Mouse (Mus musculus): Measurements from ENCODE around the gene E330021D16Rik. TPM values are rescaled to one million over a fixed set of nuclear protein-coding genes. Genes with fewer than 3 reads are reported as not detected.

E330021D16Rik gene
- polyA plus RNA-seq (2016; fragmentation: Nextera tagmentation; extraction: Ambion mirVana) = not detected in 2 replicates

GRCm38 (mm10) chr6:136415133-136415775 is at the start of gene E330021D16Rik:
TSS of gene E330021D16Rik (minus strand) at chr6:136415569.
- no peaks in the 10 kb centered on the region for H3K27me3 ChIP-seq (replicated peaks)
- H3K9ac ChIP-seq = no peak within 1 kb of the TSS
- peaks cover 6% of the 10 kb centered on the region; the same call in 1 of the 2 replicates for H3K9me3 ChIP-seq (replicated peaks)
- H3K4me2 ChIP-seq = no peak within 1 kb of the TSS
- no peak within 1 kb of the TSS for H3K27ac ChIP-seq (ENCODE audit: poor library complexity, severe bottlenecking)
- H3K4me3 ChIP-seq = no peak within 1 kb of the TSS
- H3K36me3 ChIP-seq = no peaks in the 10 kb centered on the region
- no peak for ATAC-seq (ENCODE audit: insufficient number of reproducible peaks, low FRiP score)
- WGBS = 83% methylated on average over 9 of the region's 9 CpGs
- peaks cover 20% of the 10 kb centered on the region for H3K4me1 ChIP-seq (replicated peaks)

GRCm38 (mm10) chr6:136465021-136465420 is 49.7 kb upstream of the E330021D16Rik start:
- no peak overlapping the region for H3K4me3 ChIP-seq
- no peaks in the 10 kb centered on the region for H3K36me3 ChIP-seq
- 84% methylated on average over 8 of the region's 8 CpGs for WGBS
- no peak overlapping the region for H3K27ac ChIP-seq (ENCODE audit: poor library complexity, severe bottlenecking)
- H3K9me3 ChIP-seq (replicated peaks) = no peaks in the 10 kb centered on the region
- peaks cover 23% of the 10 kb centered on the region for H3K4me1 ChIP-seq (replicated peaks)
- H3K27me3 ChIP-seq (replicated peaks) = no peaks in the 10 kb centered on the region
- ATAC-seq (ENCODE audit: insufficient number of reproducible peaks, low FRiP score) = no peak
- H3K9ac ChIP-seq = no peak overlapping the region
- H3K4me2 ChIP-seq = no peak overlapping the region

GRCm38 (mm10) chr6:136464121-136464621 is 48.8 kb upstream of the E330021D16Rik start:
- H3K4me1 ChIP-seq (replicated peaks) = peaks cover 21% of the 10 kb centered on the region
- WGBS = 57% methylated on average over 12 of the region's 12 CpGs
- no peak overlapping the region for H3K4me3 ChIP-seq
- H3K9ac ChIP-seq = no peak overlapping the region
- H3K27me3 ChIP-seq (replicated peaks) = no peaks in the 10 kb centered on the region
- no peaks in the 10 kb centered on the region for H3K36me3 ChIP-seq
- no peaks in the 10 kb centered on the region for H3K9me3 ChIP-seq (replicated peaks)
- H3K4me2 ChIP-seq = no peak overlapping the region
- ATAC-seq (ENCODE audit: insufficient number of reproducible peaks, low FRiP score) = no peak
- H3K27ac ChIP-seq (ENCODE audit: poor library complexity, severe bottlenecking) = no peak overlapping the region

- H3K27ac ChIP-seq (ENCODE audit: poor library complexity, severe bottlenecking) = no peak overlapping the region
- H3K27me3 ChIP-seq (replicated peaks) = no peaks in the 10 kb centered on the region
- H3K4me2 ChIP-seq = no peak overlapping the region
- H3K4me1 ChIP-seq (replicated peaks) = peaks cover 15% of the 10 kb centered on the region
- WGBS = 68% methylated on average over 9 of the region's 9 CpGs
- no peak overlapping the region for H3K9ac ChIP-seq
- H3K9me3 ChIP-seq (replicated peaks) = no peaks in the 10 kb centered on the region
- no peak overlapping the region for H3K4me3 ChIP-seq
- no peaks in the 10 kb centered on the region for H3K36me3 ChIP-seq
- ATAC-seq (ENCODE audit: insufficient number of reproducible peaks, low FRiP score) = no peak
Observed at GRCm38 (mm10) chr6:136463491-136463890, 48.1 kb upstream of the E330021D16Rik start.

- H3K4me1 ChIP-seq (replicated peaks) = peaks cover 2% of the 10 kb centered on the region; the same call in 1 of the 2 replicates
- H3K9ac ChIP-seq = no peak overlapping the region
- H3K27me3 ChIP-seq (replicated peaks) = no peaks in the 10 kb centered on the region
- H3K27ac ChIP-seq (ENCODE audit: poor library complexity, severe bottlenecking) = no peak overlapping the region
- H3K36me3 ChIP-seq = no peaks in the 10 kb centered on the region
- WGBS = 75% methylated on average over 7 of the region's 7 CpGs
- H3K4me2 ChIP-seq = no peak overlapping the region
- ATAC-seq (ENCODE audit: insufficient number of reproducible peaks, low FRiP score) = no peak
- H3K4me3 ChIP-seq = no peak overlapping the region
- no peaks in the 10 kb centered on the region for H3K9me3 ChIP-seq (replicated peaks)
Observed at GRCm38 (mm10) chr6:136459156-136459555, 43.8 kb upstream of the E330021D16Rik start.

- Histone ChIP-seq H3K9ac (no peak overlapping the region), H3K36me3 (no peaks in the 10 kb centered on the region), H3K27me3 (replicated peaks) (no peaks in the 10 kb centered on the region), H3K27ac (ENCODE audit: poor library complexity, severe bottlenecking) (no peak overlapping the region), H3K9me3 (replicated peaks) (no peaks in the 10 kb centered on the region), H3K4me1 (replicated peaks) (no peaks in the 10 kb centered on the region), H3K4me2 (no peak overlapping the region), H3K4me3 (no peak overlapping the region)
- ATAC-seq (ENCODE audit: insufficient number of reproducible peaks, low FRiP score) = no peak
- WGBS = 91% methylated on average over 1 of the region's 1 CpGs
Observed at GRCm38 (mm10) chr6:136456302-136456701, 40.9 kb upstream of the E330021D16Rik start.

- Histone ChIP-seq H3K4me2 (no peak overlapping the region), H3K27me3 (replicated peaks) (no peaks in the 10 kb centered on the region), H3K9me3 (replicated peaks) (no peaks in the 10 kb centered on the region; the same call in 1 of the 2 replicates), H3K4me1 (replicated peaks) (no peaks in the 10 kb centered on the region), H3K9ac (no peak overlapping the region), H3K36me3 (no peaks in the 10 kb centered on the region), H3K4me3 (no peak overlapping the region), H3K27ac (ENCODE audit: poor library complexity, severe bottlenecking) (no peak overlapping the region)
- 85% methylated on average over 3 of the region's 3 CpGs for WGBS
- ATAC-seq (ENCODE audit: insufficient number of reproducible peaks, low FRiP score) = no peak
Observed at GRCm38 (mm10) chr6:136455696-136456095, 40.3 kb upstream of the E330021D16Rik start.

GRCm38 (mm10) chr6:136452623-136453022 is 37.3 kb upstream of the E330021D16Rik start:
- no peak overlapping the region for H3K27ac ChIP-seq (ENCODE audit: poor library complexity, severe bottlenecking)
- H3K4me3 ChIP-seq = no peak overlapping the region
- 58% methylated on average over 3 of the region's 3 CpGs for WGBS
- no peaks in the 10 kb centered on the region for H3K36me3 ChIP-seq
- no peaks in the 10 kb centered on the region for H3K4me1 ChIP-seq (replicated peaks)
- ATAC-seq (ENCODE audit: insufficient number of reproducible peaks, low FRiP score) = no peak
- no peak overlapping the region for H3K4me2 ChIP-seq
- no peak overlapping the region for H3K9ac ChIP-seq
- H3K9me3 ChIP-seq (replicated peaks) = no peaks in the 10 kb centered on the region; the same call in 1 of the 2 replicates
- H3K27me3 ChIP-seq (replicated peaks) = no peaks in the 10 kb centered on the region

- Histone ChIP-seq H3K36me3 (no peaks in the 10 kb centered on the region), H3K9ac (no peak overlapping the region), H3K4me2 (no peak overlapping the region), H3K9me3 (replicated peaks) (no peaks in the 10 kb centered on the region; the same call in 1 of the 2 replicates), H3K4me3 (no peak overlapping the region), H3K27me3 (replicated peaks) (no peaks in the 10 kb centered on the region), H3K4me1 (replicated peaks) (no peaks in the 10 kb centered on the region), H3K27ac (ENCODE audit: poor library complexity, severe bottlenecking) (no peak overlapping the region)
- WGBS = 89% methylated on average over 6 of the region's 6 CpGs
- no peak for ATAC-seq (ENCODE audit: insufficient number of reproducible peaks, low FRiP score)
Observed at GRCm38 (mm10) chr6:136450863-136451262, 35.5 kb upstream of the E330021D16Rik start.

- Histone ChIP-seq H3K9me3 (replicated peaks) (peaks cover 7% of the 10 kb centered on the region; the same call in 1 of the 2 replicates), H3K36me3 (no peaks in the 10 kb centered on the region), H3K27me3 (replicated peaks) (no peaks in the 10 kb centered on the region), H3K27ac (ENCODE audit: poor library complexity, severe bottlenecking) (peak overlapping the region; percentile 61; the same call in 1 of the 2 replicates), H3K4me1 (replicated peaks) (no peaks in the 10 kb centered on the region), H3K9ac (no peak overlapping the region), H3K4me3 (no peak overlapping the region), H3K4me2 (no peak overlapping the region)
- no peak for ATAC-seq (ENCODE audit: insufficient number of reproducible peaks, low FRiP score)
- 85% methylated on average over 1 of the region's 1 CpGs for WGBS
Observed at GRCm38 (mm10) chr6:136449930-136450329, 34.6 kb upstream of the E330021D16Rik start.

- Histone ChIP-seq H3K27me3 (replicated peaks) (no peaks in the 10 kb centered on the region), H3K36me3 (no peaks in the 10 kb centered on the region), H3K27ac (ENCODE audit: poor library complexity, severe bottlenecking) (peak overlapping the region; percentile 61), H3K4me3 (no peak overlapping the region), H3K9me3 (replicated peaks) (peaks cover 13% of the 10 kb centered on the region), H3K9ac (no peak overlapping the region), H3K4me2 (no peak overlapping the region), H3K4me1 (replicated peaks) (no peaks in the 10 kb centered on the region)
- 49% methylated on average over 9 of the region's 9 CpGs for WGBS
- peak; percentile 87 for ATAC-seq (ENCODE audit: insufficient number of reproducible peaks, low FRiP score)
Observed at GRCm38 (mm10) chr6:136449270-136449692, 33.9 kb upstream of the E330021D16Rik start.
